ENCODE assay signal across 13 mouse cellular contexts in the genomic region with DNA sequence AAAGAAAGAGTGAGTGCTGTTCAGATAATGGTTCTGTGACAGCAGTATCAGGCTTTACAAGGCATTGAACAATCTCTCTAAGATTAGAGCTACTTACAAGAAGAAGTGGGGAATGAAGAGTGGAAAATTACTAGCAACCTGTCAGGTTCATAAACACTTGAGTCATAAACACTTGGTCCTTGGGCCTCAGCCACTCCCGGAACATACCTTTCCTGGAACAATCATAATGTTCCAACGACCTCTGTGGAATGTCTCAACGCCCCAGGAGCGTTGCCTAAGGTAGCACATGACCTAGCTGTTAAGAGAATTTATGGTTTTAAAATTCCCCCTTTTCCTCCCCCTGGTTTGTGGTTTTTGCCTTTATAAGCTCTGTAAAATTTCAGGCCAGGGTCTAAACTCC. TPM values are rescaled to one million over a fixed set of nuclear protein-coding genes. Genes with fewer than 3 reads are reported as not detected.
"Had no signal": no experiment of that assay in that cellular context is flagged by ENCODE, and none has a peak within 500 bp of the region (broad histone marks: within the 10 kb centered on the region; RNA-seq: fewer than 3 reads in every experiment).

No protein-coding gene starts in this region.

RNA-seq across cellular contexts. Expression of gene Scgb1b27, which starts 13.3 kb away (rescaled TPM):
- polyA plus RNA-seq: neural tube, embryonic 13.5 days; neural tube, embryonic 14.5 days; neural tube, embryonic 15.5 days; small intestine, adult 2 months; spleen, adult 2 months; stomach, embryonic 14.5 days; stomach, embryonic 15.5 days; stomach, embryonic 16.5 days; stomach, postnatal 0 days; testis, adult 2 months; thymus, adult 2 months; thymus, postnatal 0 days; urinary bladder, adult 2 months had no signal

RNA-seq across cellular contexts. Expression of gene Scgb2b27, which starts 20.8 kb away (rescaled TPM):
- polyA plus RNA-seq: neural tube, embryonic 13.5 days; neural tube, embryonic 14.5 days; neural tube, embryonic 15.5 days; small intestine, adult 2 months; spleen, adult 2 months; stomach, embryonic 14.5 days; stomach, embryonic 15.5 days; stomach, embryonic 16.5 days; stomach, postnatal 0 days; testis, adult 2 months; thymus, adult 2 months; thymus, postnatal 0 days; urinary bladder, adult 2 months had no signal
